Mouse (Mus musculus): ENCODE data around the gene Cst6.

Gene Cst6

DNA sequence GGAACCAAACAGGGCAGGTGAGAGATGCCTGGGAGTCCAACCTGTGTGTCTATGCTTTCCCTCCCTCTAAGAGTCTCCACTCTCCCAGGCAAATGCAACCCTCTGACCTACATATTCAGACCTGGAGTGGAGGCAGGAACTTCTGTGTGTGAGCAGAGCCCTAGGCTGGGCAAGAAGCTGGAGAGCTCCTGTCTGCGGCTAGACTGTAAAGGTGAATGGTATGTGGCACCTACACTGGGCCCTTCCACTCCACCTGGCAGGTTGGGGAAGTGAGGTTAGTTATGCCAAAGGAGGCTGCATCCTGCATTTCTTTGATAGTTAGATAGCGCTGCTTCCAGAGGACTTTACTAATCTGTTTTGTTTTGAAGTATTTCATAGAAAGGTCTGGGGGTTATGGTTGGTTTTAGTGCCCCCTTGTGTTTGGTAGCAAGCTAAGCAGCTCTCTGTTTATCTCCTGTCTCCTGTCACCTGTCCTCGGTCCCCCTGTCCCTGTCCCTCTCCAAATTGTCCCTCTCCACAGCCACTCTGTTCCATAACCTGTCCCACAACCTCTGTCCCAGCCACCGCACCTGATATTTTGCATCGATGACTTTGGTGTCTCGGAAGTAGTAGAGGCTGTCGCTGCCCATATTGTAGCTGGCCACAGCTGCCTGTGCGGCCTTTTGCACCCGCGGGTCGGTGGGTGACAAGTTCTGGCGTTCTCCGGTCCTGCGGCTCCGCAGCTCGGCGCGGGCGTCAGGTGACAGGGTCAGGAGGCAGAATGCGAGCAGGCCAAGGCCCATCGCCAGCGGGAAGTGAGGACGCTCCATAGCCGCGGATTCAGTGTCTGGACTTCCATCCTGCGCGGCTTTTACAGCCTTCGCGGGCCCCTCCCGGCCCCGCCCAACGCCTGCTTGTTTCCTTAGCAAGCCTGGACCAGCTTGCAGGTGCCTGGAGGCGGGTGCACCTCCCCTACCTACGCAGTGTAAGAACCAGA lies 560 bp downstream of the Cst6 start:
- DNase-seq, result peak; percentile 23

DNA sequence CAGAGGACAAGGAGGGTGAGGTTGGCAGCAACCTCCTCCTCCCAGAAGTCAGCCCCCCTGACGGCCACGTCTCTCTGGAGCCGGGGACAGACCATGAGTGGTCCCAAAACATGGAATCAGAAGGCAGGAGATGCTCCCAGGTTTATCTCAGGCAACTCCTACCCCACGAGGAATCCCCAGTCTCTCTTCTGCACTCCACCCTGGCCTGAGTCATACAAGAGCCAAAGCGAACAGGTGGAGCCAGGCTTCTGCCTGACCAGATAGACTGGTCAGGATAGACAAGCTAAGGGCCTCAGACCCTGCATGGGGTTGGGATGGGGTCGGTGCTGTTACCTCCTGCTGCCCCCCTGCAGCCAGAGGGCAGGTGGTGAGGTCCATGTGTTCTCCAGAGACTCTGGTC lies 1.3 kb downstream of the Cst6 start:
- no peak for DNase-seq

DNA sequence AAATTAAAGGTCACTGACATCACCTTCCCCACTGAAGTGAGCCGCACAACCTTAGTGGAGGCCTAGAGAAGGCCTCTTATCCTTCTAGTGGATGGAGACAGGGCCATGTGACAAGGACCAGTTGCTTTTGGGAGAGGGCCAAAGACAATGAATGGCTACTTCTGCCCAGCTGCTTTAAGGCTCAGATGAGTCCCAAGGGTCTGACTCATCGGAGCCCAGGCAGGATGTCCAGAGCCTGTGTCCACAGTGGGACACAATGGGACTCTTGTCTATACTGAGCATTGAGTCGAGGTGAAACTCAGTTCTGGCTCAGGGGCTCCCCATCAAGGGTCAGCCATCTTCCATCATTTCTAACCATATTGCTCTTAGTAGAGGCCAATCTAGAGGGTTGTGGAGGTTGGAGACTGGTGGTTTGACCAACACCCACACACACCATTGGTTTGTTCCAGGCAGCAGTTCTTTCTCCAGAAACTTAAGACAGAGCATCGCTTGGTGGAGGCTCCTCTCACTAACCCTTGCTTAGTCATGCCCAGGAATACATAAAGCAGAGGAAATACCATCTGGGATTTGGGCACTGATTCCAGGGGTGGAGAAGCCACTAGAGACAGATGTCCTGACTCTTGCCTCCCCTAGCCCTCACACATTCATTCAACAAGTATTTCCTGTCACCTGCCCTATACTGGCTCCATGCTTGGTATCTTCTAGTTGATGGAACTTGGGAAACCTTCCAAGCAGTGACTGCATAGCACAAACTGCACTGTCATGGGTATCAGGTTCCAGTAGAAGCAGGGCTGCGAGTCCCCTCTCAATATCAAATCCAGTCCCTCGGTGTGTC lies 3.9 kb downstream of the Cst6 start:
- no peak for DNase-seq

DNA sequence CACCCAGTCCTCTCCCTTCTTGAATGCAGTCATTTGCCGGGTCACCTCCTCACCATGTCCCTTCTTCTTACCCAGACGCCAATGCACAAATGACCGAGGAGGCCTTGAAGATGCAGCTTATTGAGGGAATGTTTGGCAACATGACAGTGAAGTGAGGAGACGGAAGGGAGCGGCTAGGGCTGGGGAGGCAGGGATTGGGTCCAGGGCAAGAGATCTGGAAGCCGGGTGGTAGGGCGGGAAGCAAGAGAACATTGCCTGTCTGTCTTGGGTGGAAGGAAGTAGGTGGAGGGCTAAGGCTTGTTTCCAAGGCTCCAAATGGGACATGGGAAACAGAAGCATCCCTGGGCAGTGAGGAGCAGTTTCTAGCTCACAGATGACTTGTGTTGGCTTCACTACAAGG lies 8.0 kb downstream of the Cst6 start:
- no peak for DNase-seq

DNA sequence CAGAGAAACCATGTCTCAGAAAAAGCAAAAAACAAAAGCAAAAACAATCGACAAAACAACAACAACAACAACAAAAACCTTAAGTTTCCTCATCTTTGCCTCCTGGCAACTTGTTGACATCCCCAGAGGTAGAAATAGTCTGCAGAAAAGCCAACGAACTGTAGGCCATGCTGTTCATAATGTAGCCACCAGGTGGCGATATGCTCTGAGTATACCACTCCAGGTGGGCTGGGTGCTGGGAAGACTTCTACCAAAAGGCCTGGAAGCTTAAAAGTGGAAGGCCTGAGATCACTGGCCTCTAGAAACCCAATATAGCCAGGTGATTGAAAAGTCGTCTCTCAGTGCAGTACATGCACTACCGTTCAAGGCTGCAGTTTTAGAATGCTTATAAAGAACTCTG lies 11.4 kb downstream of the Cst6 start:
- DNase-seq, result peak; percentile 75

DNA sequence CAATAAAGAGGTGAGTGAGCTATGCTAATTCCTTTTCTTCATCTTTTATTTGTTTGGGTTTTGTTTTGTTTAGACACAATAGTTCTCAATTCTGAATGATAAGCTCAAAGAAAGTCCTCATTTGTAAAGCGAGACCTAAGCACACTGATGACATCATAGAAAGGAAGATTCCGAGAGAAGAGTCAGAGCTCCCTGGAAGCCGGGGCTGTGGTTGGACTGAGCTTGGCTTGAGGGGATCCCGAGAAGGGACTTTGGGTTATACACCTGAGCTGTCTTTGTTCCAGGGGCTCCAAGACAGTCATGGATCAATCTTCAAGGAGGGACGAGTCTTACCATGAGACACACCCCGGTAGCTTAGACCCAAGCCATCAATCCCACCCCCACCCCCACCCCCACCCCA lies 13.9 kb downstream of the Cst6 start, which contains the start of gene Catsper1:
Gene Catsper1, plus strand, starts transcription at position 301 of the 400 bp plus-strand sequence.
- DNase-seq, result no peak

DNA sequence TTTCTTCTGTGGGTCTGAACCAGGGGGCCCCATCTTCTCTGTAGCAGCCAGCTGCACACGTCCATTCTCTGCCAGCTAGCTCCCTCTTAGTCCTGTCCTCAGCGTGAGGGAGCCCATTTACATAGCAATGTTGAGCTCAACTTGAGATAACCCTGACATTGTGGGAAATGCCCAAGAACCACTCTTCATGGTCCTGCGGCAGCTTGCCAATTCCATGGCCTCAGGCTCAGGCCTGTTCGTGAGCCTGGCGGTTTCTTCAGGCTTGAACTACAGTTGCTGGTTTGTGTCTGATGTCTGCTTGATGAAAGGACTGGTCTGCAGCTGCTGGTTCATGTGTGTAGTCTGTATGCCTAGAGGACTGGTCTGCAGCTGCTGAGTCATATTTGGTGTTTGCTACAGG lies 14.6 kb downstream of the Cst6 start:
- DNase-seq, result no peak

DNA sequence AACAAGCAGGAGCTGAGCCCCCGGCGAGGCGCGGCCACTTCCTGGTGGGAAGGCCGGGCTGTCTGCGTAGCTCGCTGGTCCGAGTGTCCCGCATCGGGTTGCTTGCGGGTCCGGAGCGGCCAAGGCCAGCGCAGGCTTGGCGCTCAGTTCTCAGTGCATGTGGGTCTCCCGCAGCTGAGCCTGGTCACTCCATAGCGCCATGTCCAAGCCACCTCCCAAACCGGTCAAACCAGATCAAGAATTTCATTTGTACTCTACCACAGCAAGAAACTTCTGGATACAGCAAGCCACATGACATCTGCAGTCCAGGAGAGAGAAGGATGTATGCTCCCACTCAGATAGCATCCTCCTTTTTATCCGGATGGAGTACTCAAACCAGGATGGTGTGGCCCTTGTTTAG lies 21.4 kb downstream of the Cst6 start:
- no peak for DNase-seq

DNA sequence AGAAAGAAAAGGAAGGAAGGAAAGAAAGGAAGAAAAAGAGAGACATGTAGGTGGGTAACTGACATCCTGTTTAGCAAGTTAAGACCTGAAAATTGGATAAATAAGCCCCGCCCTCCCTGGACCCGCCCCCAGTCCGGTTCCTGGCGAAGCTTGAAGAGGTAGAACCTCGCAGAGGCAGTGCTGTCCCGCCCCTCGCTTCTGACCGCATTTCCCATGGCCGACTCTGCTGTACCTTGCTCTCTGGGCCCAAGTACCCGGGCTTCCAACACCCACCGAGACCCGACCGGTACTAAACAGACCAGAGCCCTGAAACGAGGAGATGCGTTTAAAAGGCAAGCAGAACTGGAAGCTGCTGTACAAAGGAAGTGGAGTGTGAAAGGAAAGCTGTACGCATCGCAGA lies 25.6 kb downstream of the Cst6 start:
- DNase-seq, result no peak

DNA sequence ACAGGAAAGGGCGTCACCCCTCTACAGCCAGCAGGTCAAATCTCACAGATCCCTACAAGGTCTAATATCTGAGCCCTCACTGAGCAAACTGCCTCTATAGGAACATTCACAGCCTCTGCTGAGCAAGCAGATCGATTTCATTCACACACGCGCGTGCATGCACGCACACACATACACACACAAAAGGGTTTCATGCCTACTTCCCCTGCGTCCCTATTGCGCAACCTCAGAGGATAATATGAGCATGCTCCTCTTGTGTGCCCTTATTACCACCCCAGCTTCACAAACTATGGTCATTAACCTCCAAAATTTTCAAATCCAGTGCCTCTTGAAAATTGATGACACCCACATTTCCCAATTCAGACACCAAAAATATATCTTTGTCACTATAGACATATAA lies 36.2 kb downstream of the Cst6 start:
- no peak for DNase-seq

DNA sequence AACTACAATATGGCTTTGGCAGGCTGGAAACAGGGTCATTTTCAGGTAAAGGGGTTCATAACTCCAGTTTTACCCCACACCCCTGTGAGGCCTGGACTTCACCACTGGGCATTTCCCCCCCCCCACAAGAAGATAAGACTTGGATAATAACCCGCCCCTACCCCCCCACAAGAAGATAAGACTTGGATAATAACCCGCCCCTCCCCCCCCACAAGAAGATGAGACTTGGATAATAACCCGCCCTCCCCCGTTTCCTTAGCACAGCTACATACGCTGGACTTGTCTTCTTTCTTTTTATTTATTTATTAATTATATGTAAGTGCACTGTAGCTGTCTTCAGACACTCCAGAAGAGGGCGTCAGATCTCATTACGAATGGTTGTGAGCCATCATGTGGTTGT lies 40.3 kb downstream of the Cst6 start:
- no peak for DNase-seq

DNA sequence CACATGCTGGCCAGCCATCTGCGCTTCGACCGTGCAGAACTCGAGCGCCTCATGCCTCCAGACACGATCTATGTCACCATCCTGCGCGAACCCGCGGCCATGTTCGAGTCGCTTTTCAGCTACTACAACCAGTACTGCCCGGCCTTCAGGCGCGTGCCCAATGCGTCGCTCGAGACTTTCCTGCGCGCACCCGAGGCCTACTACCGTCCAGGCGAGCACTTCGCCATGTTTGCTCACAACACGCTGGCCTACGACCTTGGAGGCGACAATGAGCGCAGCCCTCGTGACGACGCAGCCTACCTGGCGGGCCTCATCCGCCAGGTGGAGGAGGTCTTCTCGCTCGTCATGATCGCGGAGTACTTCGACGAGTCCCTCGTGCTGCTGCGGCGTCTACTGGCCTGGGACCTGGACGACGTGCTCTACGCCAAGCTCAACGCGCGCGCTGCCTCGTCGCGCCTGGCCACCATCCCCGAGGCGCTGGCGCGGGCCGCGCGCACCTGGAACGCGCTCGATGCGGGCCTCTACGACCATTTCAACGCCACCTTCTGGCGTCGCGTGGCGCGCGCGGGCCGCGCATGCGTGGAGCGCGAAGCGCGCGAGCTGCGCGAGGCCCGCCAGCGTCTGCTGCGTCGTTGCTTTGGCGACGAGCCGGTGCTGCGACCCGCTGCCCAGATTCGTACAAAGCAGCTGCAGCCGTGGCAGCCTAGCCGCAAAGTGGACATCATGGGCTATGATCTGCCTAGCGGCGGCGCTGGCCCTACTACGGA lies 42.2 kb downstream of the Cst6 start:
- DNase-seq, result no peak

DNA sequence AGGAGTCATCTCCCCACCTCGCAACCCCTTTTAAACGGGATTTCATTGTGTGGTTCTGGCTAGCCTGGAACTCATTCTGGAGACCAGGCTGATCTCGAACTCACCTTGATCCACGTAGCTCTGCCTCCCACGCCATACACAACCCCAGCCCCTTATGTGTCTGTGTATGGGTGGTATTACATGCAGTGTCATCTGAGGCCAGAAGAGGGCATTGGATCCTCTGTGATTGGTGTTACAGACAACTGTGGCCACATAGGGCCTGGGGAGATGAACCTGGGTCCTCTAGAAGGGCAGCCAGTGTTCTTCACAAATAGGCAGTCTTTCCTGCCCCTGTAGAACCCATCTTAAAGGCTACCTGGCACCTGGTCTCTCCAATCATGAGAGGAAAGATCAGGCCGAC lies 43.1 kb downstream of the Cst6 start:
- DNase-seq, result no peak

DNA sequence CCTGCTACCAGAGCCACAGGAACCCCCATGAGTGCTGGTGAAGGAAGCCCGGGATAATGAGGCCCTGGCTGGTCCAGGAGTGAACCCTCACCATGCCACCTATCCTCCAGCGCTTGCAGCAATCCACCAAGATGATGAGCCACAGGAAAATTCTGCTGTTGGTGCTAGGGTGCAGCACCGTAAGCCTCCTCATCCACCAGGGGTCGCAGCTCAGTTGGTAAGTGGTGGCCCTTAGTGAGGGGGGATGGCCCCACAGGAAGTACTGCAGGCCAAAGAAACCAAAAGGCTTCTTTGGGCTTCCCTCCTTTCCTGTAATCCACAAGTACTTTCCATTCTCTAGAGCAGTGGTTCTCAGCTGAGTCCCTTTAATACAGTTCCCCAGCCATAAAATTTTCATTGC lies 46.9 kb downstream of the Cst6 start:
- DNase-seq, result no peak

DNA sequence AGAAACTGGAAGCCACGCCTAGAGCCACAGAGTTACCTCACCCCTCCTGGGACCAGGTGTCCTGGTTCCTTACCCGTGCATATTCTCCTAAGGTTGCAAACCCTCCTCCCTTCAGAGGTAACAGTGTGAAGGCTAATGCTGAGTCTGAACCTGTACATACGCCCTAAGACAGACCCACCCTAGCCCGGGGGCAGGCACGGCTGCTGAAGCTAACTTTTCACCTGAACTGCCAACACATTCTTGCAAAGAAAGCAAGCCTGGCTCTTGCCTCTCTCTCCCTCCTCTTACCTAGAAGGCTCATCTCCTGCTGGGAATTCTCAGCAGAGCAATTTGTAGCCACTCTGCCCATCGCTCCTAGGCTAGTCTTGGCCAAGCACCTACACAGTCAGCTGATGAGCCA lies 48.8 kb downstream of the Cst6 start:
- DNase-seq, result no peak

DNA sequence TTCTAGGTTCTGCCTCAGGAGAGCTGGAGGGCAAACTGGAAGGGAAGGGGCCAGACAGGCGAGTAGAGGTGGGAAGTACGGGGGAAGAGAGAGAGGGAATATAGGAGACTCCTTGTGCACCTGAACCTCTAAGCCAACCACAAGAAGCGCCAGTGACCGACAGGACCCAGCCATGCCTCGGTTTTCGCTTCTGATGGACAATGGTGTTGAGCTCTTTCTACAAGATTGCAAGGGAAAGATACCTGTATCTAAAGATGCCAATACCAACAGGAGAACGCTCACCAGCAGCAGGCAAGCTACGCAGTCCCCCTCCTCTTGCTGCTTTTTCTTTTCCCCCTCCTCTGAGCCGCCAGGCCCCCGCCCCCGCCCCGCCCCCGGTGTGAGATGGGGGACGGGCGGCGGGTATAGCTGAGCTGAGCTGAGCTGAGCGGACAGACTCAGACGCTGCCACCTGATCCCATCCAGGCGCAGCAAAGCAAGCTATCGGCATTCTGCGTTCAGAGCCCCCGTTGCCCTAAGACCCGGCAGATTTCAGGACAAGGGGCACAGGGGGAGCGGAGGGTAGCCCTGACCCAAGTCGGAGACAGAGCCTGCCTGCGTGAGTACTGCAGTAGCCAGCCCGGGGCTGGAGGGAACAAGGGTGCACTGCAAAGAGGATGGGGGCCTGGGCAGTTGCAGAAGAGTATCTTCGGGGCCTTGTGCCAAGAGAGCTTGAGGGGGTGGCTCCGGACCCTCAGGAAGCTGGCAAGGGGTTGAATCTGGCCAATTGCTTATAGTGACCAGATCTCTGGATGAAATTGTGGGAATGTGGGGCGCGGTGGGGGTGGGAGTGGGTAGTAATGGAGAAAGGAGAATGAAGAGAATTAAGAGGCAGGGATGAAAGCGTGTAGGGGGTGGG lies 51.2 kb downstream of the Cst6 start, which contains the start of gene Gal3st3:
Gene Gal3st3, plus strand, starts transcription at position 429 of the 898 bp plus-strand sequence.
- DNase-seq, result peak; percentile 63

DNA sequence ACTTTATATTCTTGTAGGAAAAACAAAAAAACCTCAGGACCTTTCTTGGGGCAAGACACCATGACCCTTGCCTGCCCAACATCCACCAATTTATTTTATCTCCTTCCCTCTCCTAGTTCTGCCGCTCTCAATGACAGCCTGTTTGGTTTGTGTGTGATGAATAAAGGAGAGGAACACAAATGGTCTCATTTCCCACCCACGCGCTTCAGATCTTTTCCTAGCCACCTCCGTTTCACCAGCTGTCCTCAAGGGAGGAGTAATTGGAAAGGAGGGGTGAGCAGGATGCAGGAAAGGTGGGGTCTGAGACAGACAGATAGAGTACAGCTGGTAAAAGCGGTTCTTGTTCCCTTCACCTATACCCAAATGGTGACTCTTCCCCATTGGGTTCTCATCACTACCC lies 52.7 kb downstream of the Cst6 start:
- peak; percentile 84 for DNase-seq

DNA sequence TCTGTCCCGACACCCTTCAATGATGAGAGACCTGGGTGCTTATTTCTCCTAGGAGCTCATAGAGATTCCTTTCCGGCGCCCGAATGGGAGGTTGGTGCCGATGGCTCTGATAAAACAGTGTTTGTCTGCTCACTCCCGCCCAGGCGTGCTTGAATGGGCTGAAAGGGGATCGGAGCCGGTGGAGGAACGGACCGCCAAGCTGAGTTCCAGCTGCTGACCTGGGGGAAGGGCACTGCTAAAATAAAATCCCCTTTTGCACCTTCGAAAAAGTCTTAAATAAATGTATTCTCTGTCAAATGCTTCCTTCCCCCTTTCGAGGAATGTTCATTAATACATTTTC lies 53.7 kb downstream of the Cst6 start:
- no peak for DNase-seq

DNA sequence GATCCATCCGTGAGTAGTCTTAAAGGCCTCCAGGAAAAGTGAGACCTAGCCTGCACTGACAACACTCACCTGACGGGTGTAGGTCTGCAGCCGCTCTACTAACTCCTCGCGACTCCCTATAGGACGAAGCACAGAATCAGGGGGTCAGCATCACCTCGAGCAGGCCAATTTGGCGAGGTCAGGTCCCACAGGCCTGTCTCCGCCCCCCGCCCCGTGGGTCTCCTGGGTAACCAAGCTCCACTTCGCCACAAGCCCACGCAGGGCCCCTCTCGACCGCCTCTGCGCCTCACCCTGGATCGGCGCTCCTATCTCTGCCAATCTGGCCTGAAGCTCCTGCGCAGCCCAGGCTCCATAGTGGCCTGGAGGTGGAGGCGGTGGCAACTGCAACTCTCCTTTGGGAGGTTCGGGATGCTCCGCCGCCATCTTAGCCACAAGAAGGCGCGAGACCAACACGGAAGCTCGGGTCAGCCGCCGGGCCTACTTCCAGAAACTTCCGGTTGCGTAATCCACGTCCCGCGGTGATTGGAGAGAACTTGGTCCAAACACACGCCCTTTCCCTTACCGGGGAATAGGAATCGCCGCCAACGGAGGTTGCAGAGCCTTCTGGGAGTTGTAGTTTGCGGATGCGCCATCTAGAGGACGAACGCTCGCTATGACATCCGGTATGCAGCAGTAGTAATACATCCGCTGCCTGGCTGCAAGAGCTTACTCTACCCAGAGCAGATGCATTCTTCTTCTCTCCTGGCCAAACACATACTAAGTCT lies 54.2 kb downstream of the Cst6 start, which contains the start of gene Sf3b2:
Gene Sf3b2, minus strand, starts transcription at position 484 of the 764 bp plus-strand sequence.
- peak; percentile 99 for DNase-seq

All from right cerebral cortex, adult 18-20 months (tissue).